Mouse (Mus musculus) liver, embryonic 11.5 days (tissue): ENCODE results near the gene Iscu. TPM values are rescaled to one million over a fixed set of nuclear protein-coding genes. Genes with fewer than 3 reads are reported as not detected.

Experiments used
- ATAC-seq: fragments of 200-750 bp; cut with Nextera tagmentation; replicated peaks from 2 replicates; pipeline ENCODE4 v1.8.0; 2017; ENCODE audit warnings: moderate number of reproducible peaks, mild to moderate bottlenecking, moderate TSS enrichment, moderate library complexity; ENCODE audit not compliant: low FRiP score
- DNase-seq: peaks from one replicate; pipeline ENCODE4 v3.0.0-alpha.2; 2017; ENCODE audit warnings: low spot score
- H3K27ac ChIP-seq: fragments of 300-500 bp; sonication (generic); 2 replicates; pipeline ENCODE4 v1.5.1; 2014; ENCODE audit warnings: mild to moderate bottlenecking, low read depth, low read length, control low read depth
- H3K27me3 ChIP-seq: fragments of 300-500 bp; sonication (generic); replicated peaks from 2 replicates; pipeline ENCODE4 v1.6.1; 2014; ENCODE audit warnings: low read length, mixed read lengths; ENCODE audit not compliant: control insufficient read depth, insufficient read depth
- H3K36me3 ChIP-seq: fragments of 300-500 bp; sonication (generic); 2 replicates; pipeline ENCODE4 v1.6.1; 2014; ENCODE audit warnings: mild to moderate bottlenecking, low read length, moderate library complexity, mixed read lengths; ENCODE audit not compliant: control insufficient read depth, insufficient read depth
- H3K4me1 ChIP-seq: fragments of 300-500 bp; sonication (generic); replicated peaks from 2 replicates; pipeline ENCODE4 v1.6.1; 2014; ENCODE audit warnings: low read length, mixed read lengths; ENCODE audit not compliant: control insufficient read depth, insufficient read depth
- H3K4me2 ChIP-seq: fragments of 300-500 bp; sonication (generic); 2 replicates; pipeline ENCODE4 v1.6.1; 2014; ENCODE audit warnings: mild to moderate bottlenecking, control low read depth, moderate library complexity
- H3K4me3 ChIP-seq: fragments of 300-500 bp; sonication (generic); 2 replicates; pipeline ENCODE4 v1.5.1; 2014; ENCODE audit warnings: low read depth, low read length, control low read depth
- H3K9ac ChIP-seq: fragments of 300-500 bp; sonication (generic); 2 replicates; pipeline ENCODE4 v1.6.1; 2014; ENCODE audit warnings: low read depth, low read length, control low read depth
- H3K9me3 ChIP-seq: fragments of 300-500 bp; sonication (generic); 2 replicates; pipeline ENCODE4 v1.6.1; 2016; ENCODE audit warnings: low read length, inconsistent platforms, mixed read lengths; ENCODE audit not compliant: control insufficient read depth
- WGBS: fragments of 180-500 bp; shearing (Covaris S2); extraction: QIAGEN DNeasy Blood & Tissue Kit; methylation state at CpG from one replicate; pipeline ENCODE4 v1.1.7; 2014; 5-methylcytosine and 5-hydroxymethylcytosine counted together
- polyA plus RNA-seq: library from polyadenylated mRNA; unstranded; fragments of >200 nt; fragmentation: Nextera tagmentation; extraction: Ambion mirVana; gene quantifications from 2 replicates; pipeline ENCODE4 v1.2.1, GENCODE M21; 2014

Iscu gene
- polyA plus RNA-seq, 1 experiment from 2014 or later = 117 TPM

DNA sequence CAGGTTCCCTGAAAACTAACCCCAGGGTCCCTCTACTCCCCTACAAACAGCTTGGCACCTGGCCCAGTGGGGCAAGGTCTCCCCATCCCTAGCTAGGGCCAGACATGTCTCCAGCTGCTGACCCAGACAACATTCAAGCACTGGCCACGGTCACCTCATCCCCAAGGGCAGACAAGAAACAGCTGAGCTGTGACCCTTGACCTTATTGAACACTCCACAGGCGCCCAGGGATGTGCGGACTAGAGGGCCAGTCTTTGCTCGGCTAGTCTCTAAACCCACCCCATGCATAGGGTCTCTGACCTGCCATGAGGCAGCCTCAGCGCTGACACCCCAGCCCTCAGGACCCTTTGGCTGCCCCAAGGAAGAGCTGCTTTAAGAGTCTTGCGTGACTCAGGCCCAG lies 16.1 kb downstream of the Iscu start:
- ATAC-seq (no peak), DNase-seq (no peak)
- Histone ChIP-seq H3K9me3 (no peaks in the 10 kb centered on the region), H3K4me2 (no peak overlapping the region), H3K9ac (no peak overlapping the region), H3K27ac (no peak overlapping the region), H3K36me3 (no peaks in the 10 kb centered on the region), H3K27me3 (peaks cover 8% of the 10 kb centered on the region), H3K4me1 (peaks cover 36% of the 10 kb centered on the region), H3K4me3 (no peak overlapping the region)
- 51% methylated on average over 6 of the region's 6 CpGs for WGBS

DNA sequence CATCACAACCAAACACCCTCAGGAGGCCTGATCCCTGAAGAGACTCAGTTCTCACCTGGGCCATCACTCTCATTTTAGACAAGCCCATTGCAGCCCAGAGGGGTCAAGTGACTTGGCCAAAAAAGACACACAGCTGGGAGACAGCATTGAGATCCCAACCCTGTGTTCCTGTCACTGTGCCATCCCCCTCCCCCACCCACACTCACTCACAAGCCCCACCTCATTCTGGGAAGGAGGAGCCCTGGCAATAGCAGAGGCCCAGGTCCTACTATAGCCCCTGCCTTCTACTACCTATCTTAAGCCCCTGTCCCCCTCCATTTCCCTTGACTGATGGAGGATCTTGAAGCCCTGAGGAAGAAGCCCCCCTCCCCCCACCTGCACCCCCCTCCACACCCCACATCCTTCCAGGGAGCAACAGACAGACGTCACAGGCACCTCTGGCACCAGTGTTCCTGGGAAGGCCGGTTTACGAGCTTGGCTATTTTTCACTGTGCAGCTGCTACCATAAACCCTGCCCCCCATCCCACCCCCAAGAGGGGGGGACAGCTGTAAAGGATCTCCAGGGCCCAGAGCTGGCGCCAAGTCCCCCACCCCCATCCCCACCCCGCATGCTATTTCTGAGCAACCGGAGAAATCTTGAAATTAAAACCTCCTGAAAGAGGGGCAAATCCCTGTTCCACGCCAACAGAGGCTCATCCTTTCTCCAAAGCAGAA lies 16.7 kb downstream of the Iscu start:
- no peak for ATAC-seq
- Histone ChIP-seq H3K9ac (no peak overlapping the region), H3K27me3 (peaks cover 6% of the 10 kb centered on the region; the same call in 1 of the 2 replicates), H3K9me3 (no peaks in the 10 kb centered on the region), H3K27ac (no peak overlapping the region), H3K4me2 (no peak overlapping the region), H3K36me3 (no peaks in the 10 kb centered on the region), H3K4me1 (peaks cover 36% of the 10 kb centered on the region), H3K4me3 (no peak overlapping the region)
- 52% methylated on average over 7 of the region's 7 CpGs for WGBS
- DNase-seq = no peak

DNA sequence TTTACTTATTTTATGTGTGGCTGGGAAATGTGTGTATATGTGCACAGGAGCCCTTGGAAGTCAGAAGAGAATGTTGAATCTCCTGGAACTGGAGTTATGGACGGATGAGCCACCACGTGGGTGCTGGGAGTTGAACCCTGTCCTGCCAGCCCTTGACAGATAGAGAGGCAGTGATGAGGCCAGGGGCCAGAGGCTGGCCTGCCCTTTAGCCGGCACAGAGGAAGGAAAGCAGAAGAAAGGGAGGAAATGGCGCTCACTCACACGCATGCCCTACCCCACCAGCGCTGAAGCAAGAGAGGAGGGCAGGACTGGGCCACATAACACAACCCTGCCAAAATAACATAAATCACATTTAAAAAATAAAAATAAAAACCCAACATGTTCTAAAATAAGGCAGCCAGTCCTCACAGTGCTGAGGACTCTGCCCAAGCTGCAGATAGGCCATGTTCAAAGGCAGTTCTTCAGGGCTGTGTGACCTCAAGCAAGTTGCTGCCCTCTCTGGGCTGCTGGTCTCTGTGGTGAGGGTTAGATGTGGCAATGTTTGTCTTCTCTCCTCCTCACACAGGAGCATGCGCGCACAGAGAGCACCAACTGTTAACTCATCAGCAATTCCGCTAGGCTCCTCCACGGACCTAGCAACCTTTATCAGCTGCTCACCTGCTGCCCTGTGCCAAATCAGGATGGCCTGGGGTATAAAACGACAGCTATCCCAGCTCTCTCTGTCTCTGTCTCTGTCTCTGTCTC lies 18.1 kb downstream of the Iscu start:
- Histone ChIP-seq H3K27me3 (no peaks in the 10 kb centered on the region), H3K36me3 (no peaks in the 10 kb centered on the region), H3K9ac (no peak overlapping the region), H3K27ac (peak overlapping the region; percentile 38), H3K4me2 (0 out of 2 replicates have a peak overlapping the region, but pooled peaks have one; percentile 1), H3K4me1 (peaks cover 36% of the 10 kb centered on the region), H3K4me3 (no peak overlapping the region), H3K9me3 (no peaks in the 10 kb centered on the region)
- WGBS = 40% methylated on average over 11 of the region's 11 CpGs
- no peak for ATAC-seq
- no peak for DNase-seq

DNA sequence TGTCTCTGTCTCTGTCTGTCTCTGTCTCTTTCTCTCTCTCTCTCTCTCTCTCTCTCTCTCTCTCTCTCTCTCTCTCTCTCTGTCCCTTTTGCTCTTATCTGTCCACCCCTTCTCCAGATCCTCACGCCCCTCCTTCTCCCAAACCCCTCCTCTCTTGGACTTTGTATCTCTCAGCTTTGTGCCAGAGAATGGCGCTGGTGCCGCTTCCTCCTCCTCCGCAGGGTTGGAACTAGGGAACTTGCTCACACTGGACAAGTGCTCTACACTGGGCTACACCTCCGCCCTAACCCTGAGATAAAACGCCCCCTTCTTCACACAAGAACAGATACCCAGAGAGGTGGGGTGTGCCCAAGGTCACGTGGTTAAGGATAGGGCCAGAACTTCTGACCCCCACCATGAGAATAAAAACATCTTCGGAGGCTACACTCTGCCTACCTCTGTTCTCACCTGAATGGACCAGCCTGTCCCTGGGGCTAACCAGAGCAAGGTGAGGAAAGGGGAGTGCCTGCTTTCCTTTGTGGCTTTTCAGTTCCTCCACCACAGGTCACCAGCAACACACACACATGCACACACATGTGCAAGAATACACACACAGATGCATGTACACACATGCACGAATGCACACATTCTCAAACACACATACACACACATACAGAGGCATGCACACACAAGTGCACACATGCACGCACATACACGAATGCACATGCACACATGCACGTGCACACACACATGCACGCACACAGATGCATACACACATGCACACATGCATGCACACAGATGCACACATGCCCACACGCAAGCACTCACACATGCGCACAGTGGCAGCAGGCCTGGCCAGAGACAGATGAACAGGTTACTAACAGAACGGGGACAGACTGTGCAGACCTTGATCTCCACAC lies 18.9 kb downstream of the Iscu start:
- peak overlapping the region; percentile 1; the same call in 1 of the 2 replicates for H3K4me2 ChIP-seq

DNA sequence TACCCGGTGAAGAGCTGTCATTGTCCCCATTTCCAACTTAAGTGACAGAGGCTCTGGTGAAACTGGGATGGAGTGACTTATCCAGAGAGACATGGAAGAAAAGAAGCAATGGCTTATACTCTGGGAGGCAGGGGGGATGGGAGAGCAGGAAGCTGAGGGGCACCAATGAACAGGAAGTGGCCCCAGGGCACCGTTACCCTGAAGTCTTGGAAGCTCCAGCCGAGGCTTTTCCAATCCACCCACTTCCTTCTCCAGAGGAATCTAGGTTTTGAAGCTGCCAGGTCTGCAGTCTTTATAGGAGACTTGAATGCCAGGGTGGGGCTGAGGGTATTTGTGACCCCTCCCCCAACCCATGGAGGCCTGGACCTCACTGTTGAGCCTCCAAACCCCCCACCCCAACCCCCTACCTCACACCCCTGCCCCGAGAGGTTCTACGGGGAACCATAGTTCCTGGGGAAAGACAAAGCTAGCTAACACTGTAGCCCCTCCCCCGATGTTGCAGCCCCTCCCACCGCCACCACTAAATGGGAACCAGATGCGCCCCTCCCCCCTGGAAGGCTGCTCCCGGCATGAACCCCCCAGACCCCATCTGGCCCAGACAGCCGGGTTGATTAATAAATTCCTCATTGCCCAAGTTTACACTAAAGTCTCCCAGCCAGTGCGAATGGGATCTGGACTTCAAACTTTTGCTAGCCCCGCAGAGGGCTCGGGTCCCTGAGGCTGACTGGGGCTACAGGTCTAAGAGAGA lies 24.0 kb downstream of the Iscu start:
- DNase-seq (peak; percentile 58), ATAC-seq (no peak)
- Histone ChIP-seq H3K4me1 (peaks cover 28% of the 10 kb centered on the region), H3K4me2 (peak overlapping the region; percentile 50), H3K9me3 (no peaks in the 10 kb centered on the region), H3K36me3 (no peaks in the 10 kb centered on the region), H3K4me3 (peak overlapping the region; percentile 14; the same call in 1 of the 2 replicates), H3K27me3 (no peaks in the 10 kb centered on the region; the same call in 1 of the 2 replicates), H3K9ac (peak overlapping the region; percentile 32; the same call in 1 of the 2 replicates), H3K27ac (peak overlapping the region; percentile 65; the same call in 1 of the 2 replicates)
- whole genome bisulfite sequencing = 7% methylated on average over 13 of the region's 13 CpGs

More for the DNA sequence above, 18.9 kb downstream of the Iscu start:
- peaks cover 42% of the 10 kb centered on the region for H3K4me1 ChIP-seq
- no peak overlapping the region for H3K4me3 ChIP-seq
- ATAC-seq = no peak
- no peaks in the 10 kb centered on the region for H3K9me3 ChIP-seq
- 65% methylated on average over 16 of the region's 16 CpGs for WGBS
- peak overlapping the region; percentile 28; the same call in 1 of the 2 replicates for H3K27ac ChIP-seq
- no peaks in the 10 kb centered on the region for H3K27me3 ChIP-seq
- H3K36me3 ChIP-seq = no peaks in the 10 kb centered on the region
- H3K9ac ChIP-seq = no peak overlapping the region
- DNase-seq = no peak

DNA sequence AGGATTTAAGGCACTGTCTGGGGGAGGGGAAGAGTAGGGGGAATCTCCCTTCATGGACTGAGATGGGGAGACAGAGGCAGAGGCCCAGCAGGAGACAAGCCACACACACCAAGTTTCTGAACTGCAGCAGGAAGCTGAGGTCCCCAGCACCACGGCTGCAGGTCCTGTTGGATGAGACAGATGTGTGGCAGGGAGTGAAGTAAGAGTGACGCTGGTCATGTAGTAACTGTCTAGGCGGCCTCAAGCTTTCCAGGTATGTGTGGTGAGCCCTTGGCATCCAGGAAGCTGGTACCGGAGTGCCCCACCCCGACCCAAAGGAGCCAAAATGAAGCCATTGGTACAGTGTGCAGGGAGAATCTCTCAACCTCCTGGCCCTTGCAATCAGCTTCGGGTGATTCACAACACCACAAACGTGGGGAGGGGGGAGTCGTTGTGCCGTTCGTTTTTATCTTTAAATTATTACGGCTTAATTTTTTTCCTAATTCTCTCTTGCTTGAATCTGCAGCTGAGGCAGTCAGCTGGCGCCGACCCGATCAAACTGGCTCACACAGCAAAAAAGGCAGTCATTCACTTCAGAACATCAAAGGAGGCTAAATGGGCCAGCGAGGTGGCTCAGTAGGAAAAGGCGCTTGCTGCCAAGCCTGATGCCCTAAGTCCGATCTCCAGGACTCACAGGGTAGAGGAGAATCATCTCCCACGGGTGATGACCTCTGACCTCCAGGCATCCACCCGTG lies 24.8 kb downstream of the Iscu start:
- peak overlapping the region; percentile 65; the same call in 1 of the 2 replicates for H3K27ac ChIP-seq
- DNase-seq (no peak), ATAC-seq (no peak)
- H3K4me1 ChIP-seq = peaks cover 24% of the 10 kb centered on the region
- no peaks in the 10 kb centered on the region; the same call in 1 of the 2 replicates for H3K27me3 ChIP-seq
- H3K4me3 ChIP-seq = peak overlapping the region; percentile 14; the same call in 1 of the 2 replicates
- no peaks in the 10 kb centered on the region for H3K9me3 ChIP-seq
- WGBS = 25% methylated on average over 19 of the region's 19 CpGs
- peak overlapping the region; percentile 32; the same call in 1 of the 2 replicates for H3K9ac ChIP-seq
- no peaks in the 10 kb centered on the region for H3K36me3 ChIP-seq
- peak overlapping the region; percentile 50 for H3K4me2 ChIP-seq

DNA sequence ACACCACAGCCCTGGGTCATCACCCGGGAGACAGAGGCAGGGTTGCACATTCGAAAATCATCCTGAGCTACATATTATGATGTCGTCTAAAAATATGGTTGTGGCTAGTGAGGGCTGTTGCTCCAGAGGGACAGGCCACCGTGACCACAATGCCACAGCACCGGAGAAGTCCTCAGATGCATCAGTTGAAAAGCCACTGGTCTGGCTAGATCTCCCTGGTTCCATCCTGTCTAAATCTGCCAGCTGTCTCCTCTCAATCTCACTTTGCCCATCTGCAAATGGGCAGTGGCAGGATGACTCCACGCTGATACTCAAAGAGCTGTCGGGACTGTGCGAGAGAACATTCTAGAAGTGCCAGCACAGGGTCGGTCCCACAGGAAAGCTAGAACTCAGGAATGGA lies 26.0 kb downstream of the Iscu start:
- Histone ChIP-seq H3K27ac (no peak overlapping the region), H3K4me1 (peaks cover 18% of the 10 kb centered on the region), H3K4me3 (no peak overlapping the region), H3K9me3 (no peaks in the 10 kb centered on the region), H3K27me3 (no peaks in the 10 kb centered on the region; the same call in 1 of the 2 replicates), H3K9ac (no peak overlapping the region), H3K4me2 (peak overlapping the region; percentile 57), H3K36me3 (no peaks in the 10 kb centered on the region)
- DNase-seq (no peak), ATAC-seq (no peak)
- WGBS = 57% methylated on average over 9 of the region's 9 CpGs
